Mouse (Mus musculus): ENCODE measurements at regions not wholly inside any gene's neighbourhood (a gene's known extent, or its start where the extent isn't known, plus 50 kb on each side); places are given as distances from the start of the nearest gene placed in this dataset.
A peak's percentile ranks its signal among the peaks of the same experiment; 100 is the strongest.

DNA sequence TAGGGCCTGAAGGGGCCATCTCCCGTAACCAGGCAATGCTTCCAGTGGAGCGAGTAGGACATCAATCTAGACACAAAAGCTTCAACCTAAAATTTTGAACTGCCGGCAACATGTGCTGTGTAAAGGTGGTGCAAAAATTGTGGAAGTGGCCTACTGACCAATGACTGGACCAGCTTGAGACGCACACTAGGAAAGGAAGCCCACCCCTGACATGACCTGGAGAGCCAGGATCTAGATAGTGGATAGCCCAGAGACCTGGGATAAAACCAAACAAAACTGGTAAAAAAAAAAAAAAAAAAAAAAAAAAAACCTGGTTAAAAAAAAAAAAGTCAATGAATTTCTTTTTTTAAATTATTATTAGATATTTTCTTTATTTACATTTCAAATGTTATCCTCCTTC, 437.2 kb downstream of the Gtdc1 start:
- no peak overlapping the region for H3K4me3 ChIP-seq (replicated peaks in 1 of 3; ENCODE audit: low read depth in 2 of 3, low read length in 2 of 3, poor library complexity in 1 of 3)
- peak; percentile 36; the same call in 1 of the 2 replicates for TF ChIP-seq ZNF384 (IDR thresholded peaks at IDR 0.05; ENCODE audit: low read depth, low read length)
- TF ChIP-seq PAX5 (IDR thresholded peaks at IDR 0.05; ENCODE audit: low read length) = no peak
- TF ChIP-seq IRF4 (IDR thresholded peaks at IDR 0.05; ENCODE audit: low read depth, low read length) = no peak
- TF ChIP-seq SIN3A (IDR thresholded peaks at IDR 0.05; ENCODE audit: low read length) = no peak
- no peak for TF ChIP-seq CHD2 (IDR thresholded peaks at IDR 0.05; ENCODE audit: low read length)
- no peak for TF ChIP-seq MYC (IDR thresholded peaks at IDR 0.05; ENCODE audit: low read depth, low read length)
- no peak for TF ChIP-seq ZC3H11A (IDR thresholded peaks at IDR 0.05; ENCODE audit: low read depth, low read length)
- TF ChIP-seq EP300 (IDR thresholded peaks at IDR 0.05; ENCODE audit: low read length) = no peak
- H3K4me2 ChIP-seq (ENCODE audit: insufficient read depth, low read depth, poor library complexity, severe bottlenecking) = no peak overlapping the region
- no peak for DNase-seq (ENCODE audit: extremely low read depth)
- H3K9me3 ChIP-seq (replicated peaks; ENCODE audit: low read length) = no peaks in the 10 kb centered on the region
- no peaks in the 10 kb centered on the region for H3K4me1 ChIP-seq (ENCODE audit: control insufficient read depth in 1 of 2, insufficient read depth in 2 of 2)
- H3K79me2 ChIP-seq (replicated peaks; ENCODE audit: control insufficient read depth, extremely low read depth, insufficient read depth, poor library complexity, severe bottlenecking) = no peaks in the 10 kb centered on the region
- in situ Hi-C loops (cut with MboI; ENCODE audit: low pct_ligation_motif_present, low pct_unique_long_range_greater_than_20kb, low sequenced_read_pairs) = no loop called here
- H3K27me3 ChIP-seq (replicated peaks) = no peaks in the 10 kb centered on the region
- H3K9ac ChIP-seq (ENCODE audit: insufficient read depth, low read depth) = no peak overlapping the region
- dilution Hi-C loops (cut with MboI; ENCODE audit: extremely low pct_ligation_motif_present, extremely low pct_unique_long_range_greater_than_20kb, low sequenced_read_pairs) = no loop called here
- H3K27ac ChIP-seq (ENCODE audit: insufficient read depth, low read depth) = no peak overlapping the region
- H3K36me3 ChIP-seq (replicated peaks in 1 of 2; ENCODE audit: control insufficient read depth in 1 of 2, insufficient read depth in 1 of 2, low read length in 1 of 2) = no peaks in the 10 kb centered on the region

DNA sequence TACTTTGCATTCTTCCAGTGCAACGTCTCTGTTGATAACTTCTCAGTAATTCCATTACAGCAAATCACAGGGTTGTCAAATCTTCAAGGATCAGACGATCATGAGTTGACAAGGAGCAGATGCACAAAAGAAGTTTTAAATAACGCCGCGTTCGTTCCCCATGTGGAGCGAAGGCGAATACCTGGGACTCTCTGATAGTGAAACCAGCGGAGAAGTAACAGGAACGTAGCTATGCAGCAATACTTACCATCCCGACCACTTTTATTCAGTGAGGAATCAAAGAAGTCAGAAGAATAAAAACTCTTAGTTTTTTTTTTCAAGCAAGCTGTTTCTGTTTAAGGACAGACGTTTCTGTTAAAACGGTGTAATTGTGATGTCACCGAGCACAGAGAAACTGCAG, 441.6 kb downstream of the Gtdc1 start:
- Histone ChIP-seq H3K27me3 (replicated peaks) (no peaks in the 10 kb centered on the region), H3K27ac (ENCODE audit: insufficient read depth, low read depth) (no peak overlapping the region), H3K36me3 (replicated peaks in 1 of 2; ENCODE audit: control insufficient read depth in 1 of 2, insufficient read depth in 1 of 2, low read length in 1 of 2) (no peaks in the 10 kb centered on the region), H3K4me3 (replicated peaks in 1 of 3; ENCODE audit: low read depth in 2 of 3, low read length in 2 of 3, poor library complexity in 1 of 3) (no peak overlapping the region), H3K9me3 (replicated peaks; ENCODE audit: low read length) (no peaks in the 10 kb centered on the region), H3K9ac (ENCODE audit: insufficient read depth, low read depth) (no peak overlapping the region), H3K79me2 (replicated peaks; ENCODE audit: control insufficient read depth, extremely low read depth, insufficient read depth, poor library complexity, severe bottlenecking) (no peaks in the 10 kb centered on the region), H3K4me2 (ENCODE audit: insufficient read depth, low read depth, poor library complexity, severe bottlenecking) (no peak overlapping the region), H3K4me1 (ENCODE audit: control insufficient read depth in 1 of 2, insufficient read depth in 2 of 2) (no peaks in the 10 kb centered on the region)
- dilution Hi-C loops (cut with MboI; ENCODE audit: extremely low pct_ligation_motif_present, extremely low pct_unique_long_range_greater_than_20kb, low sequenced_read_pairs) (no loop called here), in situ Hi-C loops (cut with MboI; ENCODE audit: low pct_ligation_motif_present, low pct_unique_long_range_greater_than_20kb, low sequenced_read_pairs) (no loop called here)
- TF ChIP-seq UBTF (IDR thresholded peaks at IDR 0.05; ENCODE audit: low read depth, low read length) (no peak), MAX (IDR thresholded peaks at IDR 0.05; ENCODE audit: low read length) (no peak), TCF12 (IDR thresholded peaks at IDR 0.05; ENCODE audit: low read depth, low read length) (no peak), CHD2 (IDR thresholded peaks at IDR 0.05; ENCODE audit: low read length) (no peak), BHLHE40 (IDR thresholded peaks at IDR 0.05; ENCODE audit: low read depth, low read length) (no peak), TBP (conservative IDR thresholded peaks at IDR 0.05; ENCODE audit: low read depth, low read length) (no peak), ZMIZ1 (IDR thresholded peaks at IDR 0.05; ENCODE audit: low read depth, low read length) (no peak), ZKSCAN1 (IDR thresholded peaks at IDR 0.05; ENCODE audit: borderline replicate concordance, low read depth, low read length) (no peak), EP300 (IDR thresholded peaks at IDR 0.05; ENCODE audit: low read length) (no peak), ETS1 (conservative IDR thresholded peaks at IDR 0.05; ENCODE audit: low read depth, low read length) (no peak)
- no peak for DNase-seq (ENCODE audit: extremely low read depth)

All from CH12.LX (cell line).